Mouse (Mus musculus): ENCODE measurements around the gene Slc45a3.
A peak's percentile ranks its signal among the peaks of the same experiment; 100 is the strongest.

Gene Slc45a3

DNA sequence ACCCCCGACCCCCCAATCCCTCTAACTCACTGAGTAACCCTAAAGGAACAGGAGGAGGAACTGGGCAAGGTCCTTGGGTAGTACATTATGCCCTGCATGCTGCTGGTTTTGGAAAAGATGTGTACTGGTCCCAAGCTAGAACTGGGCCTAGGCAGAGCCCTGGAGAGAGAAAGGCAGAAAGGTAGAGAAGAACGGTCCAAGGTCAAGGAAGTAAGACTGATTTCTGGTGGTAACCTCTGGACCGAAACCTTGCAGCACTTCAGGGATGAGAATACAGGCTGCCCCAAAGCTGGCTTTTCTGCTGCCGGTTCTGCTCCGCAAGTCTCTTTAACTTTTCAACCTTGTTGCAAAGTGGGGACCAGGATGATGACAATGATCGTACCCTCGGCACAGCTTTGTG, 1.8 kb downstream of the Slc45a3 start:
- DNase-seq (ENCODE audit: low read depth) = no peak

DNA sequence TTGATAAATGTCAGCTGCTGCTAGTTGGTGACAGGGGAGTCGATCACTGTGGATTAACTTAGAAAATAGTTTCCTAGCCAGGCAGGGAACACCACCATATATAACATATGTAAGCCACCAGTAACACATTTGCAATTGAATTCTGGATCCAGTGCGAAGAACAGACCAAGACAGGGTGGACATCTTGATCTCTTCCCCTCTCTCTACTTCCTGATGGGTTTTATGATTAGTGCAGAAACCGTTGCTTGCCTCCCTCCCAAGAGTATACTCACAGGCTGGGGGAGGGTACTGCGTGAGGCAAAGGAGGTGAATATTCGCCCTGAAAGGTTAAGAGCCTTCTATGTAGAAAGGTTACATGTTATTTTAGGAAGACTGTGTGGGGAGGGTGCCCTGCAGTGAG, 3.1 kb downstream of the Slc45a3 start:
- no peak for DNase-seq (ENCODE audit: low read depth)

- no peak for DNase-seq (ENCODE audit: low read depth)
Measured at GRCm38 (mm10) chr1:131967336-131967735, 4.6 kb downstream of the Slc45a3 start.

- no peak for DNase-seq (ENCODE audit: low read depth)
Measured at GRCm38 (mm10) chr1:131968556-131968955, 5.8 kb downstream of the Slc45a3 start.

DNA sequence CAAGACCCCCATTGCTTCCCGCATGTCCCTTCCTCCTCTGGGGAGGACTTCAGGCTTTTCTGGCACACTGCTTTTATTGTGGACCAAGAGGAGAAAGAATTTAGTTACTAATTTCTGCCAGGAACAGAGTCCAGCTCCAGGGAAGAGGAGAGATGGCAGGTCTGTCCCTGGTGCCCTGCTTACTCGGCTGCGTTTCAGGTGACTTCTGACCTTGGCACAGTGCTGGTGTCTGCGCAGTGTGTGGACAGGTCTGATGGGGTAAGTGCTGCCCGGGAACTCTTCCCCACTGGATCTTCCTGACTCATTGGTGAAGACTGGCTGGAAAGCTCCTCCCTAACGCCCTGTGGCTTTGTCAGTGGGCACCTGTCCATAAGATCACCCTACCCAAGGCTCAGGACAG, 6.2 kb downstream of the Slc45a3 start:
- no peak for DNase-seq (ENCODE audit: low read depth)

DNA sequence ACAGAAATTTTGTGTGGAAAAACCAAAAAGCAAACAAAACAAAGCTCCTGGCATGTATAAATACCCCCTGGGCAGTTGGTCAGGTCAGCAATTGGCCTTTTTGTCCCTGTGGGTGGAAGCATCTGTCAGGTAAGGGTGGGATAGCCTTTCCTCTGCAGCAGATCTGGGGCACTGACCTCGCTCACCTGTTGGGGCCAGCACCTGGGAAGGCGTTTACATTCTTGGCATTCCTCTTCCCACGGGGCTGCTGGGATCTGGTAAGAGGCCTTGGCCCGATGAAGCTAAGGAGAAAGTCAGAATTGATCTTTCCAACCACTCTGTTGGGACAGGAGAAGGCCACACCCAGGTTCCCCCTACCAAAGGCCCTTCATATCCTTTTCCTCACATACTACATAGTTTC, 7.1 kb downstream of the Slc45a3 start:
- no peak for DNase-seq (ENCODE audit: low read depth)

DNA sequence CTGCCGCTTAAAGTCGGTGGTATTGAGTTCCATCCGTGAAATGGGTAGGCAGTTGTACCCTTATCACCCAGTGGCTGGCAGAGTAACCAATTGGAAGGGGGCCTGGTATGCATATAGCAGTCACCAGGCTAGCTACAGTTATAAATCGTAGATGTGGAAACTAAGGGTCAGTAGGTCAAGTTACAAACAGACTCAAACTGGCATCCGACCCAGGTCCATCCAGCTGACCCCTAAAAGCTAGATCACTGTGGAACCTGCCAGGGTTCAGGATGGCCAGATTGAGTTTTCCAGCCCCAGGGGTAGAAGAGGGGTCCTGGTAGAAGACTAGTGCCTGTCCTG, 7.5 kb downstream of the Slc45a3 start:
- no peak for DNase-seq (ENCODE audit: low read depth)

- no peak for DNase-seq (ENCODE audit: low read depth)
Measured at GRCm38 (mm10) chr1:131970661-131971520, 8.1 kb downstream of the Slc45a3 start.

DNA sequence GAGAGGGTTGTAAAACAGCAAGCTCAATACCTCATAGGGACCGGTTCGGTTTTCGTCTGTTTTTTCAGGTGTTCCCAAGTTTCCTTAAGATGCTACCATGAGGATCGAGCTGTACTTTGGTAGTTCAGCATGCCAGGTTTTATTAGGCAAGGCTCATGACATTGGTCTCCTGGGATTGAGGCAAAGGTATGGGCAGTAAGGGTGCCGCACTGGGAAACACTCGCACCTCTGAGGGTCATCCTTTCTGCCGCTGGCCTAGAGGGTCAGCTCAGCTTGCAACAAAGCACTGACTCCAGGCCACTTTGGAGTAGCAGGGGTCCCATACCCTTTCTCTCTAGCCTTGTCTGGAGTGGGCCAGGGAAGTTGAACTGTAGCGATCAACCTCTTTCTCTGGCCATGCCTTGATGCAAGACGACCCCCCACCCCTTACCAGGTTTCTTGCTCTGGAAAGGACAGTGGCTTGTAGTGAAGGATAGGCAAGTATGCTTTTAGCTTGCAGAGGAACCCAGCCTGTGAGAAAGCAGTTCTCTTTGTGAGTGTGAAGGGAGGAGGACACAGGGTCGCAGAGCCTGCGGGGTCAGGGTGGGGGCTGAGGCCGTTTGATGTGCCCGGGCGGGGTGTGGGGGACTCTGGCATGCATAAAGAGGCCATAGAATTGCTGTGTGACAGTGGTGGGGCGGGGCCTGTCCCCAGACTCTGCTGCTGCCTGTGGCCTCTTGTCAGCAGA, 9.2 kb downstream of the Slc45a3 start:
- DNase-seq (ENCODE audit: low read depth) = no peak

GRCm38 (mm10) chr1:131972498-131973334, 9.9 kb downstream of the Slc45a3 start:
- no peak for DNase-seq (ENCODE audit: low read depth)

- DNase-seq (ENCODE audit: low read depth) = no peak
Measured at GRCm38 (mm10) chr1:131973991-131974390, 11.2 kb downstream of the Slc45a3 start.

DNA sequence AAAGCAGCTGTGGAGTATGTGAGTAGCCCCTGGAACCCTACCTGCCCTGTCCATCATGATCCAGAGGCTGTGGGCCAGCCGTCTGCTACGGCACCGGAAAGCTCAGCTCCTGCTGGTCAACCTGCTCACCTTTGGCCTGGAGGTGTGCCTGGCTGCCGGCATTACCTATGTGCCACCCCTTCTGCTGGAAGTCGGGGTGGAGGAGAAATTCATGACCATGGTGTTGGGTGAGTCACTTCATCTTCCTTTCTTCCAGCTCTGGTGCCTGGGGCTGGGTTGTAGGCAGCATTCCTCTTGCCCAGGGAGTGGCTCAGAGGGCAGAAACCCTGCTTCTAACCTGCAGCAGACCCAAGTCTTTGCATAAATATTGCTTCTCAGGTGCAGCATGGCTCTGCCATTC, 14.1 kb downstream of the Slc45a3 start:
- no peak for DNase-seq (ENCODE audit: low read depth)

DNA sequence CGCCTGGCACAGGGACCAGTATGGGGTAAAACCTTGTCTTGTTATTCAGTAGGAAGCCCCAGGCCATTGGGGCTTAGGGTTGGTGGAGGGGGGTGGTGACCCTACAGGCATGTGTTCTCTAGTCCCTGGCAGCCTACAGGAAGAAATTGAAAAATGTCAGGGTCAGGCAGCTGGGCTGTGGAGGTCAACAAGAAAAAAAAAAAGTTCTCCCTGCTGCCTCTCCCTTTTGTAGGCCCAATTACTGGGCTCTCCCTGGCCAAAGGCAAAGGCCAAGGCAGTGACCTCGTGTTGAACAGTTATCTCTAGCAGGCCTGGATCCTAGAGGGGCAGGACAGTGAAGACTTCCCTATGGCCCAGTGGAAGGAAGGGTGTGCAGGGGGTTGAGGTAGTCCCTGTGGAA, 17.7 kb downstream of the Slc45a3 start:
- DNase-seq (ENCODE audit: low read depth) = no peak

DNA sequence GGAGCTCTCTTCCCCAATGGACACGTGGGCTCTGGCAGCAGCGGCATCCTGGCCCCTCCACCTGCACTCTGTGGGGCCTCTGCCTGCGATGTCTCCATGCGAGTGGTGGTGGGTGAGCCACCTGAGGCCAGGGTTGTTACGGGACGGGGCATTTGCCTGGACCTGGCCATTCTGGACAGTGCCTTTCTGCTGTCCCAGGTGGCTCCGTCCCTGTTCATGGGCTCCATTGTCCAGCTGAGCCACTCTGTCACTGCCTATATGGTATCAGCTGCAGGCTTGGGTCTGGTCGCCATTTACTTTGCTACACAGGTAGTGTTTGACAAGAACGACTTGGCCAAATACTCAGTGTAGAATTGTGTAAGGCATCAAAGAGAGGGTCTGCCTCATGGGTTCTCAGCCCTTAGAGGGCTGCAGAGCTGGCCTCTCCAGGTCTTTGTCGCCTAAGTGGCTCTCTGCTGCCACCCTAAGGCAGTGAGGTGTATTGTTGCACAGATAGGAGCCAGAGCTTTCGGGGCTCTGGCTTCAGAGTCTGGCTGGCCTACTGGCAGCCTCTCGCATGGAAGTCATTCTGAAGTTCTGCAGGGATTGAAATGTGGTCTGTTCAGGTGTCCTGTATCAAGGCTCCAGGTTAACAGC, 18.7 kb downstream of the Slc45a3 start:
- peak; percentile 81 for DNase-seq (ENCODE audit: low read depth)

DNA sequence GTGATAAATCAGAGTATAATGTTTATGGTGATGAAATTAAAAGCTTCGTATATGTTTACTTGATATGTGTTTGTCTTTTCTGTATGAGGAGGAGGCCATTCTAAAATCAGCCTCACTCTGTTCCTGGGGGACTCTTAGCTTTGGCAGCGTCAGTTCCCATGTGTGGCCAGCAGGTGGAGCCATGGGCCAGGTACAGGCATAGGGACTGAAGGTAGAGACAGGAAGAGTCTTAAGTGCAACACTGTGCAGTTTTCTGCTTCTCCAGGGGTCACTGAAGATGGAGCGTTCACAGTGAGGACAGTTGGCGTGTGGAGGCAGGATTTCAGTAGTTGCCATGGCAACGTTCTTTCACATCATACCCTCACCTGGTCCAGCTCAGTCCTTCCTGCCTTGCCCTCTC, 20.1 kb downstream of the Slc45a3 start:
- DNase-seq (ENCODE audit: low read depth) = peak; percentile 88

DNA sequence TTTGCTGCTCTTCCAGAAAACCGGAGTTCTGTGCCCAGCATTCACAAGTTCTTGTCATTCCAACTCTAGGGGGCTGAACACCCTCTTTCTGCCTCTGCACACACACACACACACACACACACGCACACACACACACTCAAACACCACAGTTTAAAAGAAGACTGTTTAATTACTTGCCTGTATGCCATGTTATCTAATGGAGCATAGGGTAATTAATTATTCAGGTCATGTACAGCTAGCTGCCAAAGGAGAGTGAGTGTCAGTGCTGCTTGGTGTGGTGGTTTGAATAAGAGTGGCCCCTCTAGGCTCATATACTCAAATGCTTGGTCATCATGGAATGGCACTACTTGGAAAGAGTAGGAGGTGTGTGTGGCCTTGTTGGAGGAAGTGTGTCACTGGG, 21.0 kb downstream of the Slc45a3 start:
- no peak for DNase-seq (ENCODE audit: low read depth)

- DNase-seq (ENCODE audit: low read depth) = no peak
Measured at GRCm38 (mm10) chr1:131987432-131987831, 24.7 kb downstream of the Slc45a3 start.

GRCm38 (mm10) chr1:131989476-131989875, 26.7 kb downstream of the Slc45a3 start:
- no peak for DNase-seq (ENCODE audit: low read depth)

- no peak for DNase-seq (ENCODE audit: low read depth)
Measured at GRCm38 (mm10) chr1:131990083-131990760, 27.5 kb downstream of the Slc45a3 start.

- no peak for DNase-seq (ENCODE audit: low read depth)
Measured at GRCm38 (mm10) chr1:131992561-131993001, 29.8 kb downstream of the Slc45a3 start.
